Mouse (Mus musculus): Measurements from ENCODE around the gene Syne3. TPM values are rescaled to one million over a fixed set of nuclear protein-coding genes. Genes with fewer than 3 reads are reported as not detected.

Syne3 gene
- total and polyA plus RNA-seq, 3 experiments = 4.9 to 10.7 TPM; not detected in 1

- no peak for TF ChIP-seq E2F4 (IDR thresholded peaks at IDR 0.05; ENCODE audit: borderline replicate concordance, low read depth, low read length)
- 0 out of 2 replicates have a peak, but pooled peaks have one; percentile 14 for TF ChIP-seq ETS1 (IDR thresholded peaks at IDR 0.05; ENCODE audit: low read depth, low read length)
- no peak for TF ChIP-seq ZC3H11A (IDR thresholded peaks at IDR 0.05; ENCODE audit: low read depth, low read length)
- TF ChIP-seq RCOR1 (IDR thresholded peaks at IDR 0.05; ENCODE audit: low read depth, low read length) = no peak
These were observed 23.5 kb upstream of the Syne3 start (continued) for GRCm38 (mm10) chr12:105032832-105033775.

DNA sequence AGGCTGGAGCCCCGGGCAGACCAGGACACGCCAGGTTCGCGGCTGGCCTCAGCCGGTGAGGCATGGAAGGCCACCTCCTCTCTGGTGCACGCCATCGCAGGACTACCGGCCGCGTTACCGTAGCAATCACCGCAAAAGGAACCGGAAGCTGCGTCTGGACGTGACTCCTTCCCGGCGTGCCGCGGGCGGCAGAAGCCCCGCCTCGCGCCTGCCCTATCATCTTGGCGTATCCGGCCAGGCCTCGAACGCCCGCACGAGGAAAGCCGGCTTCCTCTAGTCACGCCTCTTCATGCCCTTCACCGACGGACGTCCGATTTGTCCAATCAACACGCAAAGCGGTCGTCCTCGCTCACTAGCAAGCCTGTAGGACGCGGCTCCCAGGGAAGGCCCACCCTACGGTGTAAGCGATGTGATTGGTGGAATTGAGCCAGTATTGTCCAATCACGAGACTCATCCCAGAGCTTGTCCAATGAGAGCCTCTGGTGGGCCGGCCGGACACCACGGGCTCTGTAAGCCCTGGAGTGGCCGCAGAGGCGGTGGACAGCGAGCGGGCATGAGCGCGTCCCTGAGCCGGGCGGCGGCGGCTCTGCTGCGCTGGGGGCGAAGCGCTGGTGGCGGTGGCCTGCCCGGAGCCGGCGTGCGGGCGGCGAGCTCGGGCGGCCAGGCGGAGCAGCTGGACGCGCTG is 22.7 kb upstream of the Syne3 start, which contains the start of gene Glrx5:
Gene Glrx5, plus strand, starts transcription at position 542 of the 685 bp plus-strand sequence.
- DNase-seq (ENCODE audit: low read depth, low spot score) = peak; percentile 100
- Histone ChIP-seq H3K4me1 (ENCODE audit: control insufficient read depth in 1 of 2, insufficient read depth in 2 of 2, low read length in 2 of 2) (peaks cover 0 to 45% of the 10 kb centered on the region in 2 experiments; a peak in 3 of 4 replicates), H3K9ac (ENCODE audit: control insufficient read depth, low read depth, low read length, poor library complexity, severe bottlenecking) (peak within 1 kb of the TSS; percentile 92), H3K36me3 (ENCODE audit: control insufficient read depth in 1 of 2, insufficient read depth in 2 of 2, low read length in 2 of 2) (peaks cover 0 to 28% of the 10 kb centered on the region in 2 experiments; a peak in 3 of 4 replicates), H3K9me3 (replicated peaks; ENCODE audit: insufficient read depth, low read length) (no peaks in the 10 kb centered on the region), H3K27ac (ENCODE audit: control insufficient read depth, low read depth, low read length) (peak within 1 kb of the TSS; percentile 88), H3K27me3 (ENCODE audit: control insufficient read depth in 1 of 2, insufficient read depth in 2 of 2, low read length in 2 of 2) (no peaks in the 10 kb centered on the region), H3K4me3 (ENCODE audit: control insufficient read depth in 1 of 2, insufficient read depth in 1 of 2, low read depth in 2 of 2, low read length in 2 of 2) (peak within 1 kb of the TSS; percentile 98 to 99), H3K79me2 (ENCODE audit: control insufficient read depth, insufficient read depth, low read length, poor library complexity) (peaks cover 75% of the 10 kb centered on the region)
- no peak for TF ChIP-seq CTCF (IDR thresholded peaks at IDR 0.05 in 2 of 3, conservative IDR thresholded peaks at IDR 0.05 in 1 of 3; ENCODE audit: control insufficient read depth in 1 of 3, insufficient read depth in 1 of 3, low read depth in 2 of 3, low read length in 3 of 3, poor library complexity in 1 of 3, severe bottlenecking in 1 of 3)
- TF ChIP-seq USF2 (IDR thresholded peaks at IDR 0.05; ENCODE audit: borderline replicate concordance in 1 of 2, insufficient read depth in 1 of 2, low read depth in 1 of 2, low read length in 2 of 2) = no peak
- no peak for TF ChIP-seq UBTF (IDR thresholded peaks at IDR 0.05; ENCODE audit: borderline replicate concordance, insufficient read depth, low read depth, low read length)
- no peak for TF ChIP-seq EP300 (IDR thresholded peaks at IDR 0.05; ENCODE audit: low read depth in 1 of 2, low read length in 2 of 2)
- no peak for TF ChIP-seq POLR2AphosphoS5 (IDR thresholded peaks at IDR 0.05; ENCODE audit: borderline replicate concordance, low read depth, low read length)
- TF ChIP-seq TAL1 (IDR thresholded peaks at IDR 0.05; ENCODE audit: low read length) = no peak; the same call in 1 of the 2 replicates
- no peak for TF ChIP-seq JUND (IDR thresholded peaks at IDR 0.05; ENCODE audit: low read depth, low read length)
- TF ChIP-seq MAFK (IDR thresholded peaks at IDR 0.05; ENCODE audit: borderline replicate concordance, low read depth, low read length) = no peak
- peak; percentile 56; the same call in 1 of the 2 replicates for TF ChIP-seq TCF12 (IDR thresholded peaks at IDR 0.05; ENCODE audit: low read depth, low read length)
- TF ChIP-seq MEF2A (IDR thresholded peaks at IDR 0.05; ENCODE audit: extremely low read depth, insufficient replicate concordance, low read depth, low read length, poor library complexity, severe bottlenecking) = no peak
- peak; percentile 89 for TF ChIP-seq CHD2 (IDR thresholded peaks at IDR 0.05; ENCODE audit: low read length)
- no peak for TF ChIP-seq BHLHE40 (IDR thresholded peaks at IDR 0.05; ENCODE audit: borderline replicate concordance, low read depth, low read length)
- TF ChIP-seq POLR2AphosphoS2 (IDR thresholded peaks at IDR 0.05; ENCODE audit: low read length) = peak; percentile 81
- peak; percentile 96 for TF ChIP-seq MXI1 (IDR thresholded peaks at IDR 0.05; ENCODE audit: low read depth, low read length)
- TF ChIP-seq HCFC1 (IDR thresholded peaks at IDR 0.05; ENCODE audit: low read depth, low read length) = peak; percentile 91
- TF ChIP-seq E2F4 (IDR thresholded peaks at IDR 0.05; ENCODE audit: borderline replicate concordance, low read depth, low read length) = no peak
- TF ChIP-seq MAZ (IDR thresholded peaks at IDR 0.05; ENCODE audit: low read depth, low read length) = 0 out of 2 replicates have a peak, but pooled peaks have one; percentile 23
- peak; percentile 74 for TF ChIP-seq TBP (IDR thresholded peaks at IDR 0.05; ENCODE audit: low read depth, low read length)
- TF ChIP-seq POLR2A (IDR thresholded peaks at IDR 0.05; ENCODE audit: control insufficient read depth in 1 of 2, insufficient read depth in 1 of 2, low read depth in 1 of 2, low read length in 2 of 2, poor library complexity in 1 of 2) = peak; percentile 73 to 94
- TF ChIP-seq KAT2A (conservative IDR thresholded peaks at IDR 0.05; ENCODE audit: low read depth, low read length) = no peak; the same call in 1 of the 2 replicates
- TF ChIP-seq SMC3 (IDR thresholded peaks at IDR 0.05; ENCODE audit: low read depth, low read length) = no peak
- TF ChIP-seq NELFE (IDR thresholded peaks at IDR 0.05; ENCODE audit: low read depth, low read length) = peak; percentile 85
- peak; percentile 93 for TF ChIP-seq SIN3A (IDR thresholded peaks at IDR 0.05; ENCODE audit: low read length)
- no peak for TF ChIP-seq ZC3H11A (IDR thresholded peaks at IDR 0.05; ENCODE audit: low read depth, low read length)
- TF ChIP-seq MYC (IDR thresholded peaks at IDR 0.05; ENCODE audit: low read depth, low read length) = peak; percentile 83; the same call in 1 of the 2 replicates
- TF ChIP-seq CHD1 (IDR thresholded peaks at IDR 0.05; ENCODE audit: low read depth, low read length) = no peak
- peak; percentile 58; the same call in 1 of the 2 replicates for TF ChIP-seq ZMIZ1 (IDR thresholded peaks at IDR 0.05; ENCODE audit: low read depth, low read length)
- peak; percentile 25; the same call in 1 of the 2 replicates for TF ChIP-seq GATA1 (IDR thresholded peaks at IDR 0.05; ENCODE audit: low read depth, low read length)
- TF ChIP-seq ETS1 (IDR thresholded peaks at IDR 0.05; ENCODE audit: low read depth, low read length) = no peak; the same call in 1 of the 2 replicates
